Mouse (Mus musculus): ENCODE measurements around the gene Avil.

- no peak for TF ChIP-seq CTCF (IDR thresholded peaks at IDR 0.05; ENCODE audit: low read depth, low read length)
- TF ChIP-seq POLR2A (IDR thresholded peaks at IDR 0.05; ENCODE audit: extremely low read depth, insufficient read depth, low read length) = no peak
These were observed 13.1 kb upstream of the Avil start for GRCm38 (mm10) chr10:126987183-126988118.

Measured in liver, adult 2 months (tissue).